Mouse (Mus musculus): Measurements from ENCODE around the gene Gm10135. TPM values are rescaled to one million over a fixed set of nuclear protein-coding genes. Genes with fewer than 3 reads are reported as not detected.

Gm10135 gene
- total and polyA plus RNA-seq, 3 experiments, result not detected

- H3K9me3 ChIP-seq (replicated peaks; ENCODE audit: low read length), result no peaks in the 10 kb centered on the region
- H3K4me3 ChIP-seq (replicated peaks in 1 of 3; ENCODE audit: low read depth in 2 of 3, low read length in 2 of 3, poor library complexity in 1 of 3), result no peak overlapping the region
- TF ChIP-seq UBTF (IDR thresholded peaks at IDR 0.05; ENCODE audit: low read depth, low read length) (no peak), NRF1 (IDR thresholded peaks at IDR 0.05; ENCODE audit: low read depth, low read length) (no peak), ZMIZ1 (IDR thresholded peaks at IDR 0.05; ENCODE audit: low read depth, low read length) (no peak), MAFK (IDR thresholded peaks at IDR 0.05; ENCODE audit: insufficient replicate concordance, low read length) (no peak), USF1 (IDR thresholded peaks at IDR 0.05; ENCODE audit: low read depth, low read length) (no peak), GABPA (IDR thresholded peaks at IDR 0.05; ENCODE audit: insufficient replicate concordance, low read depth, low read length) (no peak), PAX5 (IDR thresholded peaks at IDR 0.05; ENCODE audit: low read length) (no peak), POLR2A (IDR thresholded peaks at IDR 0.05; ENCODE audit: low read depth, low read length) (no peak), MAZ (IDR thresholded peaks at IDR 0.05; ENCODE audit: low read depth, low read length) (no peak), NELFE (IDR thresholded peaks at IDR 0.05; ENCODE audit: low read depth, low read length) (no peak), KAT2A (IDR thresholded peaks at IDR 0.05; ENCODE audit: insufficient replicate concordance, low read length) (no peak), MYC (IDR thresholded peaks at IDR 0.05; ENCODE audit: low read depth, low read length) (no peak), ZKSCAN1 (IDR thresholded peaks at IDR 0.05; ENCODE audit: borderline replicate concordance, low read depth, low read length) (no peak)
- no peaks in the 10 kb centered on the region for H3K4me1 ChIP-seq (ENCODE audit: control insufficient read depth in 1 of 2, insufficient read depth in 2 of 2)
- no peak overlapping the region for H3K27ac ChIP-seq (ENCODE audit: insufficient read depth, low read depth)
- no peaks in the 10 kb centered on the region for H3K79me2 ChIP-seq (replicated peaks; ENCODE audit: control insufficient read depth, extremely low read depth, insufficient read depth, poor library complexity, severe bottlenecking)
- no peak overlapping the region for H3K4me2 ChIP-seq (ENCODE audit: insufficient read depth, low read depth, poor library complexity, severe bottlenecking)
- peaks cover 0 to 64% of the 10 kb centered on the region in 2 experiments for H3K36me3 ChIP-seq (replicated peaks in 1 of 2; ENCODE audit: control insufficient read depth in 1 of 2, insufficient read depth in 1 of 2, low read length in 1 of 2)
- H3K9ac ChIP-seq (ENCODE audit: insufficient read depth, low read depth), result no peak overlapping the region
- H3K27me3 ChIP-seq (replicated peaks), result no peaks in the 10 kb centered on the region
- dilution Hi-C loops (cut with MboI; ENCODE audit: extremely low pct_ligation_motif_present, extremely low pct_unique_long_range_greater_than_20kb, low sequenced_read_pairs), result no loop called here
- in situ Hi-C loops (cut with MboI; ENCODE audit: low pct_ligation_motif_present, low pct_unique_long_range_greater_than_20kb, low sequenced_read_pairs), result no loop called here
- DNase-seq (ENCODE audit: extremely low read depth), result no peak
Measured at GRCm38 (mm10) chr5:72975996-72976395, 1.5 kb upstream of the Gm10135 start.

DNA sequence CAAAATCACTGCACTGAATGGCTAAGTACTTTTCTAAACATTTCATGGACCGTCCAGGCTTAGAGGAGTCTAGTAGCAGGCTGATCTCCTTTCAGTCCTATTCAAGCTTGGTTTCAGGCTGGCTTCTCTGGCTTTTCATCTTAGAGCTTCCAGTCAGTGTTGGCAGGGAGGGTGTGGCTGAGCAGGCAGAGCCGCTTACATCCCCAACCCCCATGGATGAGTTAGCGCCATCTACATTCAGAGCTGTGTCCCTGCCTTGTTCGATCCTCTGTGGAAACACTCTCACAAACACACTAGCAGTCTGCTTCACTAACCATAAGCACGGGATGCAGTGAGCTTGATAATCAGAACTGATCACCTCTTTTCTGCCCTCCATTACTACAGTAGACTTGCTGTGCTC is 1.6 kb downstream of the Gm10135 start:
- Histone ChIP-seq H3K36me3 (replicated peaks in 1 of 2; ENCODE audit: control insufficient read depth in 1 of 2, insufficient read depth in 1 of 2, low read length in 1 of 2) (peaks cover 3 to 66% of the 10 kb centered on the region in 2 experiments), H3K79me2 (replicated peaks; ENCODE audit: control insufficient read depth, extremely low read depth, insufficient read depth, poor library complexity, severe bottlenecking) (no peaks in the 10 kb centered on the region), H3K4me2 (ENCODE audit: insufficient read depth, low read depth, poor library complexity, severe bottlenecking) (no peak overlapping the region), H3K27ac (ENCODE audit: insufficient read depth, low read depth) (no peak overlapping the region), H3K4me3 (replicated peaks in 1 of 3; ENCODE audit: low read depth in 2 of 3, low read length in 2 of 3, poor library complexity in 1 of 3) (no peak overlapping the region), H3K27me3 (replicated peaks) (no peaks in the 10 kb centered on the region), H3K4me1 (ENCODE audit: control insufficient read depth in 1 of 2, insufficient read depth in 2 of 2) (no peaks in the 10 kb centered on the region), H3K9me3 (replicated peaks; ENCODE audit: low read length) (no peaks in the 10 kb centered on the region), H3K9ac (ENCODE audit: insufficient read depth, low read depth) (no peak overlapping the region)
- dilution Hi-C loops (cut with MboI; ENCODE audit: extremely low pct_ligation_motif_present, extremely low pct_unique_long_range_greater_than_20kb, low sequenced_read_pairs) (no loop called here), in situ Hi-C loops (cut with MboI; ENCODE audit: low pct_ligation_motif_present, low pct_unique_long_range_greater_than_20kb, low sequenced_read_pairs) (no loop called here)
- DNase-seq (ENCODE audit: extremely low read depth), result no peak
- TF ChIP-seq USF2 (conservative IDR thresholded peaks at IDR 0.05; ENCODE audit: low read depth, low read length) (no peak), ELF1 (IDR thresholded peaks at IDR 0.05; ENCODE audit: low read depth, low read length) (no peak), CTCF (conservative IDR thresholded peaks at IDR 0.05 in 1 of 2, IDR thresholded peaks at IDR 0.05 in 1 of 2; ENCODE audit: low read depth in 2 of 2, low read length in 2 of 2) (0 out of 4 replicates have a peak, but pooled peaks of 1 of the 2 experiments have one; percentile 9), MAFK (IDR thresholded peaks at IDR 0.05; ENCODE audit: insufficient replicate concordance, low read length) (no peak)
